Mouse (Mus musculus) Muller cell, postnatal 12 days (primary cell): ENCODE measurements around the gene Prss34.
A peak's percentile ranks its signal among the peaks of the same experiment; 100 is the strongest.

Experiments used
- DNase-seq: peaks from one replicate; pipeline ENCODE4 v3.0.0-alpha.2; 2015; ENCODE audit errors: inconsistent ontology term

The Prss34 gene

GRCm38 (mm10) chr17:25298094-25298493 is at the start of gene Prss34:
Gene Prss34 (plus strand): TSS chr17:25298394.
- DNase-seq: no peak

GRCm38 (mm10) chr17:25250181-25250835 is 47.9 kb upstream of the Prss34 start:
- DNase-seq: no peak

- DNase-seq: no peak
These were observed 45.6 kb upstream of the Prss34 start for GRCm38 (mm10) chr17:25252643-25253042.

GRCm38 (mm10) chr17:25253760-25254159 is 44.4 kb upstream of the Prss34 start:
- DNase-seq: no peak

- DNase-seq: no peak
These were observed 43.1 kb upstream of the Prss34 start for GRCm38 (mm10) chr17:25255110-25255509.

GRCm38 (mm10) chr17:25256140-25256754 is 41.9 kb upstream of the Prss34 start, which contains the start of gene Baiap3:
Gene Baiap3 (minus strand): TSS chr17:25256364.
- DNase-seq: no peak

GRCm38 (mm10) chr17:25257804-25258261 is 40.4 kb upstream of the Prss34 start:
- peak; percentile 57 for DNase-seq

GRCm38 (mm10) chr17:25264453-25264852 is 33.7 kb upstream of the Prss34 start:
- no peak for DNase-seq

- no peak for DNase-seq
These were observed 27.3 kb upstream of the Prss34 start for GRCm38 (mm10) chr17:25270795-25271335.

GRCm38 (mm10) chr17:25272326-25272725 is 25.9 kb upstream of the Prss34 start:
- peak; percentile 22 for DNase-seq

GRCm38 (mm10) chr17:25272951-25273705 is 25.1 kb upstream of the Prss34 start:
- DNase-seq: no peak

GRCm38 (mm10) chr17:25273706-25274501 is 24.3 kb upstream of the Prss34 start:
- DNase-seq: peak; percentile 100

GRCm38 (mm10) chr17:25274571-25275346 is 23.4 kb upstream of the Prss34 start, which contains the start of gene Ube2i:
Gene Ube2i (minus strand): TSS chr17:25274622.
- no peak for DNase-seq

GRCm38 (mm10) chr17:25275833-25276232 is 22.4 kb upstream of the Prss34 start:
- DNase-seq: no peak

- DNase-seq: peak; percentile 7
These were observed 16.1 kb upstream of the Prss34 start for GRCm38 (mm10) chr17:25282133-25282532.

GRCm38 (mm10) chr17:25285033-25285432 is 13.2 kb upstream of the Prss34 start:
- DNase-seq: peak; percentile 60

GRCm38 (mm10) chr17:25288842-25289241 is 9.4 kb upstream of the Prss34 start:
- peak; percentile 30 for DNase-seq

- no peak for DNase-seq
These were observed 7.8 kb upstream of the Prss34 start for GRCm38 (mm10) chr17:25290411-25290810.

GRCm38 (mm10) chr17:25293495-25293894 is 4.7 kb upstream of the Prss34 start:
- DNase-seq: no peak

- DNase-seq: no peak
These were observed 4.1 kb upstream of the Prss34 start for GRCm38 (mm10) chr17:25294111-25294510.

GRCm38 (mm10) chr17:25308346-25308745 is 10.2 kb downstream of the Prss34 start, which contains the start of gene Prss28:
Gene Prss28 (plus strand): TSS chr17:25308646.
- DNase-seq: no peak
